Mouse (Mus musculus): ENCODE measurements around the gene Slc17a1. TPM values are rescaled to one million over a fixed set of nuclear protein-coding genes. Genes with fewer than 3 reads are reported as not detected.

The Slc17a1 gene
- total and polyA plus RNA-seq, 3 experiments, result 0.82 TPM; not detected in 2

GRCm38 (mm10) chr13:23866086-23866710 is 1.4 kb upstream of the Slc17a1 start:
- no peaks in the 10 kb centered on the region for H3K4me1 ChIP-seq (ENCODE audit: insufficient read depth, low read depth, low read length)
- H3K36me3 ChIP-seq (replicated peaks), result no peaks in the 10 kb centered on the region
- no peak overlapping the region for H3K4me3 ChIP-seq (ENCODE audit: low read depth, low read length)
- TF ChIP-seq CTCF (IDR thresholded peaks at IDR 0.05; ENCODE audit: low read depth, low read length), result no peak
- TF ChIP-seq GATA2 (IDR thresholded peaks at IDR 0.05; ENCODE audit: borderline replicate concordance, low read depth, low read length), result no peak
- TF ChIP-seq TAL1 (conservative IDR thresholded peaks at IDR 0.05; ENCODE audit: low read depth, low read length), result no peak
- no peak for TF ChIP-seq GATA1 (IDR thresholded peaks at IDR 0.05; ENCODE audit: borderline replicate concordance, low read length)
- TF ChIP-seq POLR2AphosphoS5 (IDR thresholded peaks at IDR 0.05; ENCODE audit: insufficient replicate concordance, low read depth, low read length), result no peak
- ATAC-seq (ENCODE audit: extremely low read depth, insufficient number of reproducible peaks, low FRiP score, poor library complexity, severe bottlenecking) (no peak), DNase-seq (ENCODE audit: low spot score) (no peak)
- no peaks in the 10 kb centered on the region for H3K9me3 ChIP-seq (replicated peaks)
- H3K27me3 ChIP-seq (ENCODE audit: insufficient read depth, low read length), result peaks cover 2% of the 10 kb centered on the region; the same call in 1 of the 2 replicates

GRCm38 (mm10) chr13:23867000-23867399 is 550 bp upstream of the Slc17a1 start:
- Histone ChIP-seq H3K4me3 (ENCODE audit: low read depth, low read length) (no peak overlapping the region), H3K36me3 (replicated peaks) (no peaks in the 10 kb centered on the region), H3K27me3 (ENCODE audit: insufficient read depth, low read length) (peaks cover 2% of the 10 kb centered on the region; the same call in 1 of the 2 replicates), H3K9me3 (replicated peaks) (no peaks in the 10 kb centered on the region), H3K4me1 (ENCODE audit: insufficient read depth, low read depth, low read length) (no peaks in the 10 kb centered on the region)
- no peak for ATAC-seq (ENCODE audit: extremely low read depth, insufficient number of reproducible peaks, low FRiP score, poor library complexity, severe bottlenecking)
- TF ChIP-seq CTCF (IDR thresholded peaks at IDR 0.05; ENCODE audit: low read depth, low read length), result no peak
- no peak for TF ChIP-seq GATA2 (IDR thresholded peaks at IDR 0.05; ENCODE audit: borderline replicate concordance, low read depth, low read length)
- no peak for TF ChIP-seq GATA1 (IDR thresholded peaks at IDR 0.05; ENCODE audit: borderline replicate concordance, low read length)
- TF ChIP-seq TAL1 (conservative IDR thresholded peaks at IDR 0.05; ENCODE audit: low read depth, low read length), result no peak
- no peak for DNase-seq (ENCODE audit: low spot score)

- H3K36me3 ChIP-seq (replicated peaks), result no peaks in the 10 kb centered on the region
- DNase-seq (ENCODE audit: low spot score), result no peak
- H3K4me1 ChIP-seq (ENCODE audit: insufficient read depth, low read depth, low read length), result no peaks in the 10 kb centered on the region
- peaks cover 2% of the 10 kb centered on the region; the same call in 1 of the 2 replicates for H3K27me3 ChIP-seq (ENCODE audit: insufficient read depth, low read length)
- no peak for ATAC-seq (ENCODE audit: extremely low read depth, insufficient number of reproducible peaks, low FRiP score, poor library complexity, severe bottlenecking)
- TF ChIP-seq TAL1 (conservative IDR thresholded peaks at IDR 0.05; ENCODE audit: low read depth, low read length) (no peak), POLR2AphosphoS5 (IDR thresholded peaks at IDR 0.05; ENCODE audit: insufficient replicate concordance, low read depth, low read length) (no peak), GATA1 (IDR thresholded peaks at IDR 0.05; ENCODE audit: borderline replicate concordance, low read length) (no peak), GATA2 (IDR thresholded peaks at IDR 0.05; ENCODE audit: borderline replicate concordance, low read depth, low read length) (no peak), CTCF (IDR thresholded peaks at IDR 0.05; ENCODE audit: low read depth, low read length) (no peak)
- H3K4me3 ChIP-seq (ENCODE audit: low read depth, low read length), result no peak overlapping the region
- H3K9me3 ChIP-seq (replicated peaks), result no peaks in the 10 kb centered on the region
These were observed 1.4 kb downstream of the Slc17a1 start for GRCm38 (mm10) chr13:23868790-23869533.

- no peak overlapping the region for H3K4me3 ChIP-seq (ENCODE audit: low read depth, low read length)
- H3K4me1 ChIP-seq (ENCODE audit: insufficient read depth, low read depth, low read length), result no peaks in the 10 kb centered on the region
- peaks cover 2% of the 10 kb centered on the region; the same call in 1 of the 2 replicates for H3K27me3 ChIP-seq (ENCODE audit: insufficient read depth, low read length)
- no peak for ATAC-seq (ENCODE audit: extremely low read depth, insufficient number of reproducible peaks, low FRiP score, poor library complexity, severe bottlenecking)
- TF ChIP-seq POLR2AphosphoS5 (IDR thresholded peaks at IDR 0.05; ENCODE audit: insufficient replicate concordance, low read depth, low read length) (no peak), TAL1 (conservative IDR thresholded peaks at IDR 0.05; ENCODE audit: low read depth, low read length) (no peak), CTCF (IDR thresholded peaks at IDR 0.05; ENCODE audit: low read depth, low read length) (no peak), GATA1 (IDR thresholded peaks at IDR 0.05; ENCODE audit: borderline replicate concordance, low read length) (no peak), GATA2 (IDR thresholded peaks at IDR 0.05; ENCODE audit: borderline replicate concordance, low read depth, low read length) (no peak)
- no peaks in the 10 kb centered on the region for H3K9me3 ChIP-seq (replicated peaks)
- no peak for DNase-seq (ENCODE audit: low spot score)
- H3K36me3 ChIP-seq (replicated peaks), result no peaks in the 10 kb centered on the region
These were observed 2.4 kb downstream of the Slc17a1 start for GRCm38 (mm10) chr13:23869996-23870395.

- ATAC-seq (ENCODE audit: extremely low read depth, insufficient number of reproducible peaks, low FRiP score, poor library complexity, severe bottlenecking), result no peak
- no peaks in the 10 kb centered on the region for H3K36me3 ChIP-seq (replicated peaks)
- TF ChIP-seq POLR2AphosphoS5 (IDR thresholded peaks at IDR 0.05; ENCODE audit: insufficient replicate concordance, low read depth, low read length) (no peak), GATA1 (IDR thresholded peaks at IDR 0.05; ENCODE audit: borderline replicate concordance, low read length) (no peak), CTCF (IDR thresholded peaks at IDR 0.05; ENCODE audit: low read depth, low read length) (no peak), TAL1 (conservative IDR thresholded peaks at IDR 0.05; ENCODE audit: low read depth, low read length) (no peak), GATA2 (IDR thresholded peaks at IDR 0.05; ENCODE audit: borderline replicate concordance, low read depth, low read length) (no peak)
- no peak overlapping the region for H3K4me3 ChIP-seq (ENCODE audit: low read depth, low read length)
- peaks cover 4% of the 10 kb centered on the region; the same call in 1 of the 2 replicates for H3K27me3 ChIP-seq (ENCODE audit: insufficient read depth, low read length)
- no peak for DNase-seq (ENCODE audit: low spot score)
- no peaks in the 10 kb centered on the region for H3K4me1 ChIP-seq (ENCODE audit: insufficient read depth, low read depth, low read length)
- no peaks in the 10 kb centered on the region for H3K9me3 ChIP-seq (replicated peaks)
These were observed 5.6 kb downstream of the Slc17a1 start for GRCm38 (mm10) chr13:23873141-23873540.

GRCm38 (mm10) chr13:23879106-23879505 is 11.6 kb downstream of the Slc17a1 start:
- no peak overlapping the region for H3K4me3 ChIP-seq (ENCODE audit: low read depth, low read length)
- TF ChIP-seq POLR2AphosphoS5 (IDR thresholded peaks at IDR 0.05; ENCODE audit: insufficient replicate concordance, low read depth, low read length) (no peak), GATA1 (IDR thresholded peaks at IDR 0.05; ENCODE audit: borderline replicate concordance, low read length) (no peak), GATA2 (IDR thresholded peaks at IDR 0.05; ENCODE audit: borderline replicate concordance, low read depth, low read length) (no peak), TAL1 (conservative IDR thresholded peaks at IDR 0.05; ENCODE audit: low read depth, low read length) (no peak), CTCF (IDR thresholded peaks at IDR 0.05; ENCODE audit: low read depth, low read length) (no peak)
- no peak for ATAC-seq (ENCODE audit: extremely low read depth, insufficient number of reproducible peaks, low FRiP score, poor library complexity, severe bottlenecking)

More at GRCm38 (mm10) chr13:23879106-23879505, 11.6 kb downstream of the Slc17a1 start:
- Histone ChIP-seq H3K27me3 (ENCODE audit: insufficient read depth, low read length) (peaks cover 2% of the 10 kb centered on the region; the same call in 1 of the 2 replicates), H3K4me1 (ENCODE audit: insufficient read depth, low read depth, low read length) (no peaks in the 10 kb centered on the region), H3K9me3 (replicated peaks) (no peaks in the 10 kb centered on the region), H3K36me3 (replicated peaks) (no peaks in the 10 kb centered on the region)
- no peak for DNase-seq (ENCODE audit: low spot score)

Measured in G1E (cell line).